Mouse (Mus musculus) olfactory bulb, adult 2 months (tissue): ENCODE results near the gene Rsbn1l. TPM values are rescaled to one million over a fixed set of nuclear protein-coding genes. Genes with fewer than 3 reads are reported as not detected.

ENCODE experiments used
- H3K27ac ChIP-seq: fragments of 200-500 bp; 2 replicates; pipeline ENCODE4 v1.5.1; 2012; ENCODE audit warnings: low read depth, low read length; ENCODE audit not compliant: insufficient read depth
- H3K4me1 ChIP-seq: fragments of 200-500 bp; 2 replicates; pipeline ENCODE4 v1.6.1; 2012; ENCODE audit warnings: low read length; ENCODE audit not compliant: control insufficient read depth, insufficient read depth
- H3K4me3 ChIP-seq: fragments of 200-500 bp; 2 replicates; pipeline ENCODE4 v1.5.1; 2012; ENCODE audit warnings: mild to moderate bottlenecking, low read depth, low read length, moderate library complexity; ENCODE audit not compliant: insufficient read depth
- CTCF ChIP-seq: fragments of 200-500 bp; IDR thresholded peaks from 2 replicates; pipeline ENCODE4 v1.5.1; 2012; ENCODE audit warnings: low read depth, mild to moderate bottlenecking, low read length, moderate library complexity; ENCODE audit not compliant: insufficient read depth
- POLR2A ChIP-seq: fragments of 200-500 bp; IDR thresholded peaks from 2 replicates; pipeline ENCODE4 v1.6.1; 2012; ENCODE audit warnings: mild to moderate bottlenecking, low read depth, low read length, moderate library complexity; ENCODE audit not compliant: insufficient read depth
- WGBS: fragments of 180-500 bp; shearing (Covaris S2); methylation state at CpG from one replicate; pipeline ENCODE4 v1.1.7; 2018; 5-methylcytosine and 5-hydroxymethylcytosine counted together
- polyA plus RNA-seq: library from polyadenylated mRNA; stranded (reverse); fragments of >200 nt; gene quantifications from 2 replicates; pipeline ENCODE4 v1.2.4, GENCODE M21; 2012; ENCODE audit warnings: low replicate concordance; ENCODE audit not compliant: missing spikeins, insufficient read depth, insufficient read length

The Rsbn1l gene
- polyA plus RNA-seq, 1 experiment, result not detected

- H3K4me1 ChIP-seq, result peaks cover 2% of the 10 kb centered on the region; the same call in 1 of the 2 replicates
- H3K4me3 ChIP-seq, result no peak overlapping the region
- 77% methylated on average over 3 of the region's 3 CpGs for WGBS
- TF ChIP-seq POLR2A (no peak), CTCF (no peak)
- no peak overlapping the region for H3K27ac ChIP-seq
These were observed 31.6 kb downstream of the Rsbn1l start for GRCm38 (mm10) chr5:20924608-20925007.

- Histone ChIP-seq H3K4me1 (peaks cover 5% of the 10 kb centered on the region; the same call in 1 of the 2 replicates), H3K4me3 (no peak overlapping the region), H3K27ac (no peak overlapping the region)
- TF ChIP-seq POLR2A (no peak), CTCF (no peak)
- WGBS, result 55% methylated on average over 9 of the region's 9 CpGs
These were observed 36.6 kb downstream of the Rsbn1l start for GRCm38 (mm10) chr5:20919566-20919965.

- no peak overlapping the region for H3K4me3 ChIP-seq
- peaks cover 5% of the 10 kb centered on the region; the same call in 1 of the 2 replicates for H3K4me1 ChIP-seq
- TF ChIP-seq POLR2A (no peak), CTCF (no peak)
- 86% methylated on average over 4 of the region's 4 CpGs for WGBS
- H3K27ac ChIP-seq, result no peak overlapping the region
These were observed 37.2 kb downstream of the Rsbn1l start for GRCm38 (mm10) chr5:20918967-20919366.

GRCm38 (mm10) chr5:20913372-20914275 is 42.6 kb downstream of the Rsbn1l start:
- WGBS, result 61% methylated on average over 11 of the region's 11 CpGs
- Histone ChIP-seq H3K4me3 (no peak overlapping the region), H3K4me1 (peaks cover 5% of the 10 kb centered on the region; the same call in 1 of the 2 replicates), H3K27ac (no peak overlapping the region)
- TF ChIP-seq POLR2A (no peak), CTCF (no peak)

GRCm38 (mm10) chr5:20911741-20912140 is 44.5 kb downstream of the Rsbn1l start:
- WGBS, result 59% methylated on average over 2 of the region's 2 CpGs
- H3K27ac ChIP-seq, result no peak overlapping the region
- 0 out of 2 replicates have a peak, but pooled peaks cover 2% of the 10 kb centered on the region for H3K4me1 ChIP-seq
- H3K4me3 ChIP-seq, result no peak overlapping the region
- no peak for TF ChIP-seq CTCF
- TF ChIP-seq POLR2A, result no peak

- H3K27ac ChIP-seq, result no peak overlapping the region
- no peak overlapping the region for H3K4me3 ChIP-seq
- H3K4me1 ChIP-seq, result no peaks in the 10 kb centered on the region
- WGBS, result 95% methylated on average over 7 of the region's 7 CpGs
- TF ChIP-seq POLR2A, result no peak
- no peak for TF ChIP-seq CTCF
These were observed 50.0 kb downstream of the Rsbn1l start for GRCm38 (mm10) chr5:20906191-20906590.

GRCm38 (mm10) chr5:20905437-20905836 is 50.8 kb downstream of the Rsbn1l start:
- 85% methylated on average over 2 of the region's 2 CpGs for WGBS
- TF ChIP-seq CTCF (no peak), POLR2A (no peak)
- H3K4me3 ChIP-seq, result no peak overlapping the region
- no peaks in the 10 kb centered on the region for H3K4me1 ChIP-seq
- H3K27ac ChIP-seq, result no peak overlapping the region

GRCm38 (mm10) chr5:20904647-20905046 is 51.6 kb downstream of the Rsbn1l start:
- Histone ChIP-seq H3K4me3 (no peak overlapping the region), H3K27ac (no peak overlapping the region), H3K4me1 (no peaks in the 10 kb centered on the region)
- TF ChIP-seq CTCF, result no peak
- no peak for TF ChIP-seq POLR2A
- WGBS, result 90% methylated on average over 2 of the region's 2 CpGs

GRCm38 (mm10) chr5:20897446-20898167 is 58.6 kb downstream of the Rsbn1l start:
- no peak overlapping the region for H3K27ac ChIP-seq
- TF ChIP-seq CTCF (no peak), POLR2A (no peak)
- 96% methylated on average over 2 of the region's 2 CpGs for WGBS
- no peaks in the 10 kb centered on the region for H3K4me1 ChIP-seq
- H3K4me3 ChIP-seq, result no peak overlapping the region
